Mouse (Mus musculus) liver, postnatal 0 days (tissue): Measurements from ENCODE around the gene Abhd11. TPM values are rescaled to one million over a fixed set of nuclear protein-coding genes. Genes with fewer than 3 reads are reported as not detected.
A peak's percentile ranks its signal among the peaks of the same experiment; 100 is the strongest.

Experiments
- ATAC-seq: fragments of 200-750 bp; cut with Nextera tagmentation; 2 replicates; pipeline ENCODE4 v1.8.0; 2017; ENCODE audit warnings: mild to moderate bottlenecking, moderate library complexity
- DNase-seq: peaks from one replicate; pipeline ENCODE4 v3.0.0-alpha.2; 2016
- H3K27ac ChIP-seq: fragments of 300-500 bp; sonication (generic); 2 replicates; pipeline ENCODE4 v1.5.1; 2014; ENCODE audit warnings: antibody characterized with exemption, moderate library complexity, mild to moderate bottlenecking, low read depth
- H3K27me3 ChIP-seq: fragments of 300-500 bp; sonication (generic); 2 replicates; pipeline ENCODE4 v1.6.1; 2014; ENCODE audit warnings: low read length, control low read depth, mixed read lengths; ENCODE audit not compliant: insufficient read depth
- H3K36me3 ChIP-seq: fragments of 300-500 bp; sonication (generic); replicated peaks from 2 replicates; pipeline ENCODE4 v1.6.1; 2014; ENCODE audit warnings: mild to moderate bottlenecking, control low read depth, low read length, moderate library complexity, mixed read lengths; ENCODE audit not compliant: insufficient read depth
- H3K4me1 ChIP-seq: fragments of 300-500 bp; sonication (generic); 2 replicates; pipeline ENCODE4 v1.6.1; 2014; ENCODE audit warnings: antibody characterized with exemption, mild to moderate bottlenecking, control low read depth; ENCODE audit not compliant: insufficient read depth
- H3K4me2 ChIP-seq: fragments of 300-500 bp; sonication (generic); 2 replicates; pipeline ENCODE4 v1.6.1; 2014; ENCODE audit warnings: low read depth, mild to moderate bottlenecking, low read length, moderate library complexity, mixed read lengths
- H3K4me3 ChIP-seq: fragments of 300-500 bp; sonication (generic); 2 replicates; pipeline ENCODE4 v1.5.1; 2014; ENCODE audit warnings: low read depth, low read length
- H3K9ac ChIP-seq: fragments of 300-500 bp; sonication (generic); replicated peaks from 2 replicates; pipeline ENCODE4 v1.6.1; 2014; ENCODE audit warnings: mild to moderate bottlenecking, moderate library complexity
- H3K9me3 ChIP-seq: fragments of 300-500 bp; sonication (generic); 2 replicates; pipeline ENCODE4 v1.6.1; 2016; ENCODE audit warnings: mild to moderate bottlenecking, control low read depth, low read length, mixed read lengths
- CTCF ChIP-seq: sonication (generic); IDR thresholded peaks from 2 replicates; pipeline ENCODE4 v1.5.1; 2016; ENCODE audit warnings: antibody characterized with exemption, low read depth
- EP300 ChIP-seq: IDR thresholded peaks from 2 replicates; pipeline ENCODE4 v1.6.1; 2016; ENCODE audit warnings: antibody characterized with exemption, low read depth, mild to moderate bottlenecking
- WGBS: fragments of 180-500 bp; shearing (Covaris S2); extraction: QIAGEN DNeasy Blood & Tissue Kit; methylation state at CpG from one replicate; pipeline ENCODE4 v1.1.7; 2014; ENCODE audit not compliant: insufficient replicate concordance; 5-methylcytosine and 5-hydroxymethylcytosine counted together
- polyA plus RNA-seq: library from polyadenylated mRNA; unstranded; fragments of >200 nt; fragmentation: Nextera tagmentation; extraction: Ambion mirVana; gene quantifications from 2 replicates; pipeline ENCODE4 v1.2.1, GENCODE M21; 2015

The Abhd11 gene
- polyA plus RNA-seq, 1 experiment from 2014 or later = 47.9 TPM

GRCm38 (mm10) chr5:135015497-135015896 is 6.5 kb downstream of the Abhd11 start:
- Histone ChIP-seq H3K9me3 (no peaks in the 10 kb centered on the region), H3K27me3 (no peaks in the 10 kb centered on the region), H3K4me3 (no peak overlapping the region), H3K9ac (no peak overlapping the region), H3K4me2 (no peak overlapping the region), H3K4me1 (peaks cover 8% of the 10 kb centered on the region), H3K27ac (peak overlapping the region; percentile 24), H3K36me3 (no peaks in the 10 kb centered on the region)
- ATAC-seq = peak; percentile 44
- WGBS = 18% methylated on average over 7 of the region's 7 CpGs
- no peak for TF ChIP-seq EP300
- TF ChIP-seq CTCF = peak; percentile 98
- peak; percentile 89 for DNase-seq

DNA sequence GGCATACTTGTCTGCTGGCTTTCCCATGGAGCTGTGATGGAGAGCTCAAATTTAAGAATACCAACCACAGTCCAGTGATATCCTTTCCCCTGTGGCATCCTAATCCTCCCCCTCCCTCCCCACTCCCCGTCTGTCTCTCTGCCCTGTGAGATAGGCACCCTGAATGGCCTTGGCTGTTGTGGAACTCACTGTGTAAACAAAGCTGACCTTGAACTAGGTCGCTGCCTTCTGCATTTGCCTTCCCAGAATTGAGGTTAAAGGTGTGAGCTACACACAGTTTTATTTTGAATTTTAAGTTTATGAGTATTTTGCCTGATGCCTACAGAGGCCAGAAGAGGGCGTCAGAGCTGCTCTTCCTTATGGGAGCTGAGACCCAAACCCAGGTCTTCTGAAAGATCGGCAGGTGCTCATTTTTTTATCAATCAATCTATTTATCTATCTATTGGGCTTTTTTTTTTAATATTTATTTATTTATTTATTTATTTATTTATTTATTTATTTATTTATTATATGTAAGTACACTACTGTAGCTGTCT is 7.3 kb downstream of the Abhd11 start:
- Histone ChIP-seq H3K27me3 (no peaks in the 10 kb centered on the region), H3K9me3 (no peaks in the 10 kb centered on the region), H3K4me2 (no peak overlapping the region), H3K4me3 (no peak overlapping the region), H3K9ac (no peak overlapping the region), H3K27ac (peak overlapping the region; percentile 24; the same call in 1 of the 2 replicates), H3K36me3 (no peaks in the 10 kb centered on the region), H3K4me1 (peaks cover 4% of the 10 kb centered on the region; the same call in 1 of the 2 replicates)
- ATAC-seq = peak; percentile 64
- peak; percentile 35 for DNase-seq
- WGBS = 52% methylated on average over 4 of the region's 4 CpGs
- 0 out of 2 replicates have a peak, but pooled peaks have one; percentile 19 for TF ChIP-seq EP300
- peak; percentile 42 for TF ChIP-seq CTCF

- Histone ChIP-seq H3K27me3 (peaks cover 12% of the 10 kb centered on the region), H3K36me3 (no peaks in the 10 kb centered on the region), H3K9ac (no peak overlapping the region), H3K9me3 (no peaks in the 10 kb centered on the region), H3K4me1 (peaks cover 22% of the 10 kb centered on the region), H3K27ac (no peak overlapping the region), H3K4me3 (no peak overlapping the region), H3K4me2 (no peak overlapping the region)
- DNase-seq (no peak), ATAC-seq (no peak)
- 70% methylated on average over 6 of the region's 6 CpGs for WGBS
- TF ChIP-seq CTCF (no peak), EP300 (no peak)
Measured at GRCm38 (mm10) chr5:135021814-135022213, 12.9 kb downstream of the Abhd11 start.

DNA sequence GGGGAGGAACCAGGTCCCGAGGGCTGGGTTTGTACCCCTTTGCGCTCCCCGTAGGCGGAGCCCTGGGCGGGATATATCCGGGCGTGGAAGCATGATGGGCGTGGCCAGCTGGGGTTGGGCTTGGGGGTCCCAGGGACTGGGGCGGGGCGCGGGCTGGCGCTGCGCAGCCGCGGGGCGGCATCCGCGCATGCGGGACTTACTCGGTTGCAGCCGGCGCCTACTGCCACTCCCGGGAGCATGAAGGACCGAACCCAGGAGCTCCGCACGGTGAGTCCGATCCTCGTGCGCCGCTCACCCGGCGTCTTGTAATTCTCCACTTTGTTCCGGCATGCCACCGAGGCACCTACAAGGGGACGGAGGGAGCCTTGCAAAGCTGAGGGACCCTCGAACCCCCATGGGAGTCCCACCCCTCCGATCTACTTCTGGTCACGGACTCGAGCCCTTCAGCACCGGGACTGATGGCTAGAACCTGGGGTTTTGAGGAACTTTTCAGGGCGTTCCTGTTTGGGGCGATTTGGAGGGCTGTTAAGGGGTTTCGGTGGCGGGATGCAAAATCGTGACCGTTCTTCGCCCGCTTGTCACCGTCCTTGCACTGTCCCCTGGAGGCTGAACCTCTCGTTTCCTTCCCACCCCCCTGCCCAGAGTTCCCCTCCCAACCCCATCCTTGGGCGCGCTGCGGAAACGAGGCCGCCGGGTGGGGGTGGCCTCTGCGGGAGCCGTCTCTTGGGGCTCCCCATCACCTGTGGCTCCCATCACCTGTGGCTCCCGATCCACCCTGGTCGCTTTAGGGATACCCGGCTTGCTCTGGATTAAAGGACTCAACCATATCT is 14.6 kb downstream of the Abhd11 start, which contains the start of gene Stx1a:
TSS of gene Stx1a (plus strand) at position 139 of the 830 bp plus-strand sequence.
- Histone ChIP-seq H3K9me3 (no peaks in the 10 kb centered on the region), H3K4me1 (peaks cover 24% of the 10 kb centered on the region), H3K4me2 (peak within 1 kb of the TSS; percentile 79), H3K36me3 (no peaks in the 10 kb centered on the region), H3K27ac (no peak within 1 kb of the TSS), H3K4me3 (peak within 1 kb of the TSS; percentile 50), H3K27me3 (peaks cover 12% of the 10 kb centered on the region), H3K9ac (peak within 1 kb of the TSS; percentile 57)
- ATAC-seq (peak; percentile 83), DNase-seq (peak; percentile 82)
- under 1% methylated on average over 56 of the region's 61 CpGs for WGBS
- no peak for TF ChIP-seq EP300
- TF ChIP-seq CTCF = no peak

GRCm38 (mm10) chr5:135024665-135025224 is 15.8 kb downstream of the Abhd11 start:
- Histone ChIP-seq H3K27me3 (peaks cover 12% of the 10 kb centered on the region), H3K4me1 (peaks cover 31% of the 10 kb centered on the region), H3K9ac (no peak overlapping the region), H3K36me3 (no peaks in the 10 kb centered on the region), H3K27ac (no peak overlapping the region), H3K4me3 (no peak overlapping the region), H3K4me2 (0 out of 2 replicates have a peak overlapping the region, but pooled peaks have one; percentile 79), H3K9me3 (no peaks in the 10 kb centered on the region)
- ATAC-seq (no peak), DNase-seq (no peak)
- 24% methylated on average over 11 of the region's 11 CpGs for WGBS
- TF ChIP-seq CTCF (no peak), EP300 (no peak)

DNA sequence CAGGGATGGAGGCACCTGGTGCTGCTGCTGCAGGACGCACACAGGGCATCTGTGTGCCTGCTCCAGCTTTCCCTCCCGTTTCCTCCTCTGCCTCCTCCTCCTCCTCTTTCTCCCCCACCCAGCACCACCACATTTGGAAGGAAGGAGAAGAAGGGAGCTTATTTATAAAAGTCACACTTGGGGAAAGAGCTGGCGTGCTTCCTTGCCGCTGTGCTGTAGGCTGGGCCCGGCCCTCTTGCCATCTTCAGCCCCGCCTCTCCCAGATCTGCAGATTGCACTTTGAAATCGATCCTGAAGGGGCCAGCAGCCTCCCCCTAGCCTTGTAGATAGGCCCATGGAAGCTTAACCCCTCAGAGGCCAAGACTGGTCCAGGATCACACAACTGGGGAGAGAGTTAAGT is 16.9 kb downstream of the Abhd11 start:
- H3K4me2 ChIP-seq = no peak overlapping the region
- DNase-seq = no peak
- WGBS = 33% methylated on average over 7 of the region's 7 CpGs
- H3K27ac ChIP-seq = no peak overlapping the region
- H3K36me3 ChIP-seq = no peaks in the 10 kb centered on the region
- peaks cover 12% of the 10 kb centered on the region for H3K27me3 ChIP-seq
- H3K9ac ChIP-seq = no peak overlapping the region
- TF ChIP-seq EP300 (no peak), CTCF (no peak)
- no peak for ATAC-seq
- H3K4me3 ChIP-seq = no peak overlapping the region
- H3K4me1 ChIP-seq = peaks cover 31% of the 10 kb centered on the region
- H3K9me3 ChIP-seq = no peaks in the 10 kb centered on the region
